Mouse (Mus musculus): Measurements from ENCODE around the gene Zscan4c.
"Not testable (repeated sequence)": the region's sequence is repeated elsewhere in the genome, so short reads cannot be mapped to it uniquely, and the experiment has no call there.

The Zscan4c gene

GRCm38 (mm10) chr7:11005445-11005844, at the start of gene Zscan4c:
Gene Zscan4c (plus strand): TSS chr7:11005745.
- not testable (repeated sequence) for DNase-seq (ENCODE audit: low read depth, low spot score)

All from 3T3-L1 (cell line).